Mouse (Mus musculus): Measurements from ENCODE around the gene Fbxo44.
"Not testable (repeated sequence)": the region's sequence is repeated elsewhere in the genome, so short reads cannot be mapped to it uniquely, and the experiment has no call there.

The Fbxo44 gene

DNA sequence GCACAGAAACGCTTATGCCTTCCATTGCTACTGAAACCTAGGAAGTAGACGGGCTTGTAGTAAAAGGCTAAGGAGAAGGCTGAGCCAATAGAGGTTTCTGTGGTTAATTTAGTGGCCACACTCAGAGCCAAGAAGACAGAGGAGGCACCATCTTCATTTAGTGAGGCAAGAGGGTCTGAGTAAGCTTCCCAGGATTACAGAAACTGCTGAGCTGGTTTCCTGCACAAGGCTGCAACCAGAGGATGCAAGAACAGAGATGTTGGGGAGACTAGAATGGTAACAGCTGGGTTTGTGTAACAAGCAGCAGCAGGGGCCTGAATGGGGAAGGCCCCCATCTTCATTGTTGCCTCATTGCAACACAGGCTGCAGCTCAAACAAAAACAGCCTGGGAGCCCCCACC lies 31.6 kb downstream of the Fbxo44 start:
- no peak for DNase-seq

DNA sequence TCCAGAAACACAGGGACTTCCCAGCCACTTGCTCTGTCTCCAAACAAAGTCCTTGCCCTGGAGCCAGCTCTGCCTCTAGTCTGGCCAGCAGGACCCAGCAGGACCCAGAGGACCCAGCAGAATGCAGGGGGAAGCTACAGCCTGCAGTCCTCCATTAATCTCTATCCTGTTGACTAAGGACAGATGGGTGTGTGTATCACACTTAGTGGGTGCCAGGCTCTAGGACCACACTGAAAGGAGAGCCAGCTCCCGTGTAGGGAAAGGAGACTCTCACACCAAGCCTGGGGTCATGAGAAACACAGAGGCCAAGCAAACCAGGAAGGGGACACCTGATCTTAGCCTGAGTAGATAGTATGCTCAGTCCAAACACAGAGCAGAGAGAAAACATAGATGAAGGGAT lies 32.0 kb downstream of the Fbxo44 start:
- peak; percentile 59 to 63 for DNase-seq

DNA sequence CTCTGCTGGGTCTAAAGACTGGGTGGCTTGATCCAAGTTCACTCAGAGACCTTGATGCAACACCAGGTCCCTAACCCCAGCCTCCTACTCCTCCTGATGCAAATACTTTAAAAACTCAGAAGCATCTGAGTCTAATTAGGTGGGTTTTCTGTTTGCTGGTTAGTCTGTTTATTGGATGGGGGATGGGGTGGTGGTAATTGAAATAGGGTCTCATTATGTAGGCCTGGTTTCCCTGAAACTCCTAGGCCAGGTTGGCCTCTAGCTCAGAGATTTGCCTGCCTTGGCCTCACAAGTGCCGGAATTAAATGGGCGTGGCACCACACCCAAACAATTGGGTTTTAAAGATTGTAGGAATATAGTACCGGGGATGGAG lies 37.6 kb downstream of the Fbxo44 start:
- peak in 1 of 2 experiments; percentile 49 for DNase-seq

GRCm38 (mm10) chr4:148121982-148122693 lies 38.1 kb downstream of the Fbxo44 start:
- DNase-seq, result peak; percentile 86 to 94

GRCm38 (mm10) chr4:148121362-148121761 lies 38.9 kb downstream of the Fbxo44 start:
- DNase-seq, result peak; percentile 99

GRCm38 (mm10) chr4:148120555-148120954 lies 39.7 kb downstream of the Fbxo44 start:
- peak; percentile 70 to 80 for DNase-seq

DNA sequence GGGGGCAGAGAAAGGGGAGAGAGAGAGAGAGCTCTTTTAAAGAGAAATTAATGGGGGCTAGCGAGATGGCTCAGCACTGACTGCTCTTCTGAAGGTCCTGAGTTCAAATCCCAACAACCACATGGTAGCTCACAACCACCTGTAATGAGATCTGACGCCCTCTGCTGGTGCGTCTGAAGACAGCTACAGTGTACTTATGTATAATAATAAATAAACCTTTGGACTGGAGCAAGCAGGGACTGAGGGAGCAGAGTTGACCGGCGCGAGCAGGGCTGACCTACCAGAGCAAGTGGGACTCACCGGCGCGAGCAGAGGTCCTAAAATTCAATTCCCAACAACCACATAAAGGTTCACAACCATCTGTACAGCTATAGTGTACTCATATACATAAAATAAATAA lies 40.7 kb downstream of the Fbxo44 start:
- DNase-seq, result not testable (repeated sequence)

DNA sequence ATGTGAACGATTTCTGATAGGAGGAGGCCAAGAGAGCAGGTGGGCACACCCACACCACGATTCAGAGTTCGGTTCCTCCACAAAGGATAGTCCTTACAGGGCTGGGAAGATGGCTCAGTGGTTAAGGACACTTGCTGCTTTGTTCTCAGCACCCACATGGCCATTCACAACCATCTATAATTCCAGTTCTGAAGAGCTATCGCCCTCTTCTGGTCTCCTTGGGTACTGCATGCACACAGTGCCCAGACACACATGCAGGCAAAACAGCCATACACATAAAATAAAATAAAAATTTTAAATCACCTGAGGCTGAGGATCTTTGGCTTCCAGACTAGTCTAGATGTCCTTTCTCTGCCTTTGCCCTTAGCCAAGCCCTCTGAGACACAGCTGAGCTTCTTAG lies 42.9 kb downstream of the Fbxo44 start:
- no peak for DNase-seq

GRCm38 (mm10) chr4:148116657-148117056 lies 43.6 kb downstream of the Fbxo44 start:
- peak; percentile 42 to 58 for DNase-seq

- DNase-seq, result peak; percentile 55 to 67
These were observed 44.8 kb downstream of the Fbxo44 start for GRCm38 (mm10) chr4:148115467-148115866.

DNA sequence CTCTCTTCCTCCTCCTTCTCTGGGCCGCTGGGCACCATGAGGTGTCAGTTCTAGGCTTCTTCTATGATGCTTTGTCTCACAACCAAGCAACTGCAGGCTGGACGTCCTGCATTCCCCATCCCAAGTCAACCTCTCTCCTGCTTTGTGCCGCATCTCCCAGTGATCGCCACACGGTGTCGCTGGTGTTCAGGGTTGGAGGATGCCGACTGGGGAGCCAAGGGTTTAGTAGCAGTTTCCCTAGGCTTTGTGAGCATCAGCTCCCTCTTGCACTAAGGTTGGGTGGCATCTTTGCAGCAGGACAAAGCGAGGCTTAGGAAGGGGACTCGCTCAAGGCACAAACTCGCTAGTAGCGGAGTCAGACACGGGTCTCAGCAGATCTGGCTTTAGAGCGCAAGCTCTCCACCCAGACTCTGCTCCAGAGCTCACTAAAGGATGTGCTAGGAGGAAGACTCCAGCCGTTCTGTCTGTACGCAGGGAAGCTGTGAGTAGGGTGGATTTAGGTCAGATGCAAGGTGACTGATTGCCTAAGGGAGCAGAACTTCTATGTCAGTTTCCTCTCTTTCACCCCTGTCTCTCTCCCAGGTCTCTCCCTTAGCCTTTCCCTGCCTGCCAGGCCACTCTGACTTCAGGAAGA lies 45.4 kb downstream of the Fbxo44 start:
- DNase-seq, result peak; percentile 95 to 96

- DNase-seq, result no peak
These were observed 47.8 kb downstream of the Fbxo44 start for GRCm38 (mm10) chr4:148112519-148112918.

GRCm38 (mm10) chr4:148109215-148109614 lies 51.1 kb downstream of the Fbxo44 start:
- DNase-seq, result peak in 1 of 2 experiments; percentile 33

DNA sequence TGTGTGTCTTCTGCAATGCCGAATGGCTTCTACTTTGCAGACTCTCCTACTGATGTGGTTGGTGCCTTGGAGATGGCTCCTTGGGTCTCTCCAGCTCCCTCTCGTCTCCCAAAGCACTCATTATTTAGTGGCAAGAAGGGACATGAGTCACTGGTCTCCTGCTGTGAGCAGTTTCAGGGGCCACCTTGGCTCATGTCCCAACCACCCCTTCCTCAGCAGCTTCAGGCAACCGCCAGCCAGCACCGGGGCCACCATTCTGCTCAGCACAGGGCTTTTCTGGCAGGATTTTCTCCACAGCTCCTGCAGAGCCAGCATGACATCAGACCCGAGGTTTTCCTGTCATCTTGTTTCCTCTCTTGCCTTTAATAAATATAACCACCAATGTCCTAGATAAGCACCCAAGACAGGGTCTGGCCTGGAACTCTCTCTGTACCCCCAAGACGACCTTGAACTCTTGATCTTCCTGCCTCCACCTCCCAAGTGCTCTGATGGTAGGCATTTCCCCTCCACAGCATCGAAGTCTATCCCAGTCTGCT lies 51.6 kb downstream of the Fbxo44 start:
- DNase-seq, result peak; percentile 62 to 71

- DNase-seq, result peak; percentile 80 to 84
These were observed 52.5 kb downstream of the Fbxo44 start for GRCm38 (mm10) chr4:148107621-148108291.

- no peak for DNase-seq
These were observed 56.1 kb downstream of the Fbxo44 start for GRCm38 (mm10) chr4:148104146-148104545.
